Mouse (Mus musculus) neural tube, embryonic 15.5 days (tissue): ENCODE measurements at regions not wholly inside any gene's neighbourhood (a gene's known extent, or its start where the extent isn't known, plus 50 kb on each side); places are given as distances from the start of the nearest gene placed in this dataset.

Experiments used
- ATAC-seq: fragments of 200-750 bp; cut with Nextera tagmentation; 2 replicates; pipeline ENCODE4 v1.8.0; 2017; ENCODE audit warnings: mild to moderate bottlenecking, moderate TSS enrichment, moderate library complexity; ENCODE audit not compliant: low FRiP score
- H3K27ac ChIP-seq: fragments of 300-500 bp; sonication (generic); replicated peaks from 2 replicates; pipeline ENCODE4 v1.5.1; 2015; ENCODE audit warnings: mild to moderate bottlenecking, inconsistent platforms
- H3K27me3 ChIP-seq: fragments of 300-500 bp; sonication (generic); replicated peaks from 2 replicates; pipeline ENCODE4 v1.6.1; 2015; ENCODE audit warnings: inconsistent platforms
- H3K36me3 ChIP-seq: fragments of 300-500 bp; sonication (generic); 2 replicates; pipeline ENCODE4 v1.6.1; 2015; ENCODE audit warnings: inconsistent platforms
- H3K4me1 ChIP-seq: fragments of 300-500 bp; sonication (generic); 2 replicates; pipeline ENCODE4 v1.6.1; 2015; ENCODE audit warnings: inconsistent platforms
- H3K4me2 ChIP-seq: fragments of 300-500 bp; sonication (generic); 2 replicates; pipeline ENCODE4 v1.6.1; 2015; ENCODE audit warnings: inconsistent platforms, mild to moderate bottlenecking, moderate library complexity
- H3K4me3 ChIP-seq: fragments of 300-500 bp; sonication (generic); replicated peaks from 2 replicates; pipeline ENCODE4 v1.5.1; 2015; ENCODE audit warnings: mild to moderate bottlenecking, inconsistent platforms
- H3K9ac ChIP-seq: fragments of 300-500 bp; sonication (generic); replicated peaks from 2 replicates; pipeline ENCODE4 v1.6.1; 2015; ENCODE audit warnings: mild to moderate bottlenecking, inconsistent platforms
- H3K9me3 ChIP-seq: fragments of 300-500 bp; sonication (generic); replicated peaks from 2 replicates; pipeline ENCODE4 v1.6.1; 2016; ENCODE audit warnings: inconsistent platforms
- WGBS: fragments of 180-500 bp; shearing (Covaris S2); methylation state at CpG from one replicate; pipeline ENCODE4 v1.1.7; 2015; ENCODE audit warnings: mixed read lengths; 5-methylcytosine and 5-hydroxymethylcytosine counted together

GRCm38 (mm10) chr14:68182606-68183005 lies 1111.5 kb downstream of the Synb start:
- whole genome bisulfite sequencing = 50% methylated on average over 9 of the region's 9 CpGs
- Histone ChIP-seq H3K9me3 (no peaks in the 10 kb centered on the region), H3K9ac (no peak overlapping the region), H3K27me3 (no peaks in the 10 kb centered on the region), H3K27ac (no peak overlapping the region), H3K4me1 (no peaks in the 10 kb centered on the region), H3K36me3 (no peaks in the 10 kb centered on the region), H3K4me2 (no peak overlapping the region), H3K4me3 (no peak overlapping the region)
- no peak for ATAC-seq

GRCm38 (mm10) chr14:68181168-68181567 lies 1112.9 kb downstream of the Synb start:
- no peaks in the 10 kb centered on the region for H3K36me3 ChIP-seq
- H3K4me3 ChIP-seq = no peak overlapping the region
- no peak overlapping the region for H3K4me2 ChIP-seq
- H3K4me1 ChIP-seq = no peaks in the 10 kb centered on the region
- H3K9me3 ChIP-seq = no peaks in the 10 kb centered on the region
- H3K9ac ChIP-seq = no peak overlapping the region
- ATAC-seq = no peak
- no peak overlapping the region for H3K27ac ChIP-seq
- no peaks in the 10 kb centered on the region for H3K27me3 ChIP-seq
- 78% methylated on average over 6 of the region's 6 CpGs for WGBS
